Mouse (Mus musculus): ENCODE measurements around the gene Dnajc12. TPM values are rescaled to one million over a fixed set of nuclear protein-coding genes. Genes with fewer than 3 reads are reported as not detected.
"Not testable (repeated sequence)": the region's sequence is repeated elsewhere in the genome, so short reads cannot be mapped to it uniquely, and the experiment has no call there.

The Dnajc12 gene
- polyA plus RNA-seq (2015; fragmentation: Nextera tagmentation; extraction: Ambion mirVana): 7.2 and 9.0 TPM in 2 replicates

DNA sequence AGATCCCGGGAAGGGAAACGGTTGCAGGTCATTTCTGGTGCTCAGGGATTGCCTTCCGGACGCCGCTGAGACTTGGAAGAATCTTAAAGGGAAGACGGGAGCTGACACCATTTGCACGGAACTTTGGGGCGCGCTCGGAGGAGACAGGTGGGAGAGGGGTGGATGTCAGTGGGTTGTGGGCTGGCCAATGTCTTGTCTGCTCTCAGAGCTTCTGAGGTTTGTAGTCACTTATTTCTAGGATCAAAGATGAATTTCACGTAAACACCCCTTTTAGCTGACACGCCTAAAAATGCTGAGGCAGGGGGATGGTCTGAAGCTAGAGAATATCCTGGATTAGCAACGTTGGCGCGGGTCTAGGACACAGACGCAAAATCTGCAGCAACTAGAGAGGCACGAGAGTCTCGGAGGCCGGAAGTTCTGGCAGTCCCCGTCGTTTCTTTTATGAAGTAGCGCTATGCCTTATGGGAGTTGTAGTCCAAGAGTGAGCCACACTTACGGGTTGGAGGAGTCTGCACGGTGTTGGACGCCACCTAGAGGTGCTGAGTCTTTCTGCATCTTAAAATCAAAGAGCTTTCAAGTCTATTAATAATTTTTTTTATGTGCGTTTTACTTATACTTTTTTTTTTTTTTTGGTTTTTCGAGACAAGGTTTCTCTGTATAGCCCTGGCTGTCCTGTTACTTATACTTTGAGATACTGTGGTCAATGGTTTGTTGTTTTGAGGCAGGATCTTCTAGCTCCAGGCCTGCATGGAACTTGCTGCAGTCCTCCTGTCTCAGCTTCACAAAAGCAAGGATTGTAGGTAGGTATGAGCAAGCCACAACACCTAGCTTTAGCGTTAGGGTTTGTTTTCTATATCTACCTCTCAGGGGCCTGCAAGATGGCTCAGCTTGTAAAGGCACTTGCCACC lies at the start of gene Dnajc12:
TSS of gene Dnajc12 (plus strand) at position 72 of the 908 bp plus-strand sequence.
- H3K9ac ChIP-seq (replicated peaks): peak within 1 kb of the TSS; percentile 75
- WGBS: under 1% methylated on average over 28 of the region's 28 CpGs
- H3K36me3 ChIP-seq: no peaks in the 10 kb centered on the region
- peaks cover 6% of the 10 kb centered on the region; the same call in 1 of the 2 replicates for H3K27me3 ChIP-seq
- ATAC-seq (replicated peaks): peak; percentile 96
- peak within 1 kb of the TSS; percentile 70 for H3K27ac ChIP-seq (replicated peaks)
- no peaks in the 10 kb centered on the region for H3K9me3 ChIP-seq
- H3K4me3 ChIP-seq: peak within 1 kb of the TSS; percentile 67
- peaks cover 16% of the 10 kb centered on the region for H3K4me1 ChIP-seq
- peak within 1 kb of the TSS; percentile 91 for H3K4me2 ChIP-seq (replicated peaks)

DNA sequence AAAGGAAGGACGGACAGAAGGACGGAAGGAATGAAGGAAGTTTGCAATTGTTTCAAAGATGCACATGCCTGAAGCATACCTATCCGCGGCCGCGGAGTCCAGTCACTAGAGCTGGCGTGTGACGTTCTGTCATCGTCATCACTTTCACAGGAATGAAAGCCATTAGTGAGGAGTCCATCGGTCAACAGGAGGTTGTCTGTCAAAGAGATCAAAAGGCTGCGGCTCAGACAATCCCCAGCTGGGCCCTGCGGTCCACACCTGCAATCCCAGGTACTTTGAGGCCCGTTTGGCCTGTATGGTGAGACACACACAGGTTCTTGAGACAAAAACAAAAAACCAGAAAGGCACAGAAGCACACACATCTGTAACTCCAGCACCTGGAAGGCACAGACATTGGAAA lies 45.3 kb upstream of the Dnajc12 start:
- H3K4me1 ChIP-seq: peaks cover 24% of the 10 kb centered on the region
- peak overlapping the region; percentile 65 for H3K4me2 ChIP-seq (replicated peaks)
- peak overlapping the region; percentile 90 for H3K4me3 ChIP-seq
- no peaks in the 10 kb centered on the region for H3K27me3 ChIP-seq
- no peak overlapping the region for H3K27ac ChIP-seq (replicated peaks)
- H3K9me3 ChIP-seq: no peaks in the 10 kb centered on the region
- peaks cover 16% of the 10 kb centered on the region for H3K36me3 ChIP-seq
- 60% methylated on average over 13 of the region's 13 CpGs for WGBS
- no peak for ATAC-seq (replicated peaks)
- H3K9ac ChIP-seq (replicated peaks): peak overlapping the region; percentile 4; the same call in 1 of the 2 replicates

DNA sequence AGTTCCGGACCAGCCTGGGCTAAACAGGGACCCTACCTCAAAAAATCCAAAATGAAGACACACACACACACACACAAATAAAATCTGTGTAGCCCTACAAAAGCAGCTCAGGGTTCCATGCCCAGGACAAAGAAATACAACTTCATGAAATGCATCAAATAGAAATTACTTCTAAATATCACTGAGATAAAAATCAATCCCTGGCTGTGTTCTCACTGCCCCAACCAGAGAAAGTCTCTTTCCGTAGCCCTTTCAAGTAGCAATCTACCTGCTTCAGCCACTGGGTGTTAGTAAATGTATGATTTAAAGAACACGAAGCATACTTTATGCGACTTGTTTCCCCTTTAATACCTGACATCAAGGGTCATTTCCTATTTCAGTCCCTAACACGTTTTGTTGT lies 44.9 kb upstream of the Dnajc12 start:
- Histone ChIP-seq H3K27me3 (no peaks in the 10 kb centered on the region), H3K4me1 (peaks cover 24% of the 10 kb centered on the region), H3K4me3 (peak overlapping the region; percentile 90), H3K9ac (replicated peaks) (peak overlapping the region; percentile 95; the same call in 1 of the 2 replicates), H3K27ac (replicated peaks) (no peak overlapping the region), H3K9me3 (no peaks in the 10 kb centered on the region), H3K4me2 (replicated peaks) (peak overlapping the region; percentile 65), H3K36me3 (peaks cover 16% of the 10 kb centered on the region)
- 20% methylated on average over 5 of the region's 5 CpGs for WGBS
- no peak for ATAC-seq (replicated peaks)

DNA sequence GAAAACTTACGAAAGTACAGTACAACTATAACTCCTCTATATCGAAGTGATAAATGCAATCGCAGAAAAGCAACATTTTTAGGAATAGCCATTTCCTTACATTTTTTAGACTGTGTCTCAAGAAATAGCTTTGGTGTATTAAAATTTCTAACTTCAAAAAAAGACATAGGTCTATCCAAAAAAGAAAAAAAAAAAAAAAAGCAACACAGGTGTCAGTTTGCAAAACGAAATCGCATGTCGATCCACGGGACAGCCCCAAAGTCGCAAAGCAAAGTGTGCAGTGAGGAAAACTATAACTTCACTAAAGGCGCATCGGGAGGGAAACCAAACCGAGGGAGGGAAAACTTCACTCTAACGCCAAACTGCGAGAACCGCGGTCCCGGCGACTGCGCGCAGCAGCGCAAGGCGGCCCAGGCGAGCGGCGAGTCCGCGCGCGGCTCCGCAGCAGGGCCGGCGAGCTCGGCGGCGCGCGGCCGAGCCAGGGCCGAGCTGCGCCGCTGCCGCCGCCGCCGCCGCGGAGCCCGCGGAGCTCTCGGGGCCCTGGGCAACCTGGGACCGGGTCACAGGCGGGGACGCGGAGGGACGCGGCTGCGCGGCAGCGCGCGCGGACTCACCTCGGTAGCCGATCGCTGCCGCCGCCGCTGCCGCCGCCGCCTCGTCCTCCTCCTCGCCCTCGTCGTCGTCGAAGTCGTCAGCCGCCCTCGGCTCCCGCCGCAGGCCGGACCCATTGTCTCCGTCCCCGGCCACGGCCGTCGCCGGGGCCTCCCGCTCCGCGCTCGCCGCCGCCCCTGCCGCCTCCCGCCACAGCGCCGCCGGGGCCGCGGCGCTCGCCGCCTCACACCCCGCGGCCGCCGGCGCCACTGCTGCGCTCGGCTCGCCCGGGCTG lies 44.0 kb upstream of the Dnajc12 start:
- H3K4me3 ChIP-seq: peak overlapping the region; percentile 90
- under 1% methylated on average over 87 of the region's 113 CpGs for WGBS
- peak; percentile 86 for ATAC-seq (replicated peaks)

DNA sequence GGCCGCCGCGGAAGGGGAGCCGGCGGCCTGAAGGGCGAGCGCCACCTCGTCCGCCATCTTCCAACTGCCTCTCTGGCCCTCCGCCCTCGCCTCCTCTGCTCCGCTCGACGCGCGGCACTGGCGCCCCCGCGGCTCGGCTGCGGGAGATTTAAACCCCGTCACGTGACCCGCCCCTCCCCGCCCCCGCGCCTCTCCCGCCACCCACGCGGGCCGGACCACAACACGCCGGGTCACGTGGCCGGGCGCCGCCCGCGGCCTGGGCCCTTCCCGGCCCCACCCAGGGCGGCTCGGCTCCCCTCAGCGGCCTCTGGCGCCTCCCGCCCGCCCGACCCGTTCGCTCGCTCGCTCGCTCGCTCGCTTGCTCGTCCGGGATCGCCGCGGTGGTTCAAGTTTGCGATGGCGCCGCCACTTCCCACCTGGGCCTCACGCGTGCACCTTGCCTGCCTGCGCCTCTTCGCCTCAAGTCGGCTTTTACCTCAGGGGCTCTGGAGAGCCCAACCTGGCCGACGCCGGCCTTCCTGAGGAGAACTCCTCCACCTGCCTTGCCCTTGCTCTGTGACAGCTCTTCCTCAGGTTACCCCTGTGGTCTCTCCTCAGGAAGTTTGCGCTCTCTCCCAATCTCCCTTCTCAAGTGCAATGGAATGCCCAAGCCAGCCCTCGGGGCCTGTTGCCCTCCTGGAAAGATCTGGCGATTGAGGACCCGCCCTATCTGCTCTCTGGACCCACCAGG lies 43.2 kb upstream of the Dnajc12 start:
- Histone ChIP-seq H3K36me3 (0 out of 2 replicates have a peak, but pooled peaks cover 4% of the 10 kb centered on the region), H3K4me3 (peak overlapping the region; percentile 90), H3K9me3 (no peaks in the 10 kb centered on the region), H3K4me2 (replicated peaks) (peak overlapping the region; percentile 65), H3K9ac (replicated peaks) (peak overlapping the region; percentile 95), H3K27ac (replicated peaks) (peak overlapping the region; percentile 91), H3K4me1 (peaks cover 24% of the 10 kb centered on the region), H3K27me3 (no peaks in the 10 kb centered on the region)
- peak; percentile 96 for ATAC-seq (replicated peaks)
- under 1% methylated on average over 63 of the region's 74 CpGs for WGBS

More for the DNA sequence above, 44.0 kb upstream of the Dnajc12 start:
- H3K27me3 ChIP-seq: no peaks in the 10 kb centered on the region
- peaks cover 9% of the 10 kb centered on the region; the same call in 1 of the 2 replicates for H3K36me3 ChIP-seq
- H3K27ac ChIP-seq (replicated peaks): peak overlapping the region; percentile 91
- peaks cover 24% of the 10 kb centered on the region for H3K4me1 ChIP-seq
- peak overlapping the region; percentile 65 for H3K4me2 ChIP-seq (replicated peaks)
- H3K9ac ChIP-seq (replicated peaks): peak overlapping the region; percentile 95
- H3K9me3 ChIP-seq: no peaks in the 10 kb centered on the region

DNA sequence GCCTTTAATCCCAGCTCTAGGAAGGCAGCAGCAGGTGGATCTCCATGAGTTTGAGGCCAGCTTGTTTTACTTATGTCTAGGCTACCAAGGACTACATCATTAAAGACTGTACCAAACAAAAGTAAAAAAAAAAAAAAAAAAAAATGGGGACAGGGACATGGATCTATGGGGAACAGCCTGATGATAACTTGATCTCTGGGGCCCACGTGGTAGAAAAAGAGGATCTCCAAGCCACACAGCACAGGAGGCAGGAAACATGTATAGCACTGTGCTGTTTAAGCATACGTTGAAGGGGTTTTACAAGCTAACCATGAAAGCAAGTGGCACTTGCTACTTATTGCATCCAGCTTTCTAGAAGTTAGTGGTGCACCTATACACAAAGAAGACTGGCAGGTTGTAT lies 40.9 kb upstream of the Dnajc12 start:
- Histone ChIP-seq H3K9me3 (no peaks in the 10 kb centered on the region), H3K27me3 (no peaks in the 10 kb centered on the region), H3K4me1 (peaks cover 18% of the 10 kb centered on the region), H3K4me2 (replicated peaks) (no peak overlapping the region), H3K36me3 (no peaks in the 10 kb centered on the region), H3K9ac (replicated peaks) (no peak overlapping the region), H3K4me3 (no peak overlapping the region), H3K27ac (replicated peaks) (no peak overlapping the region)
- ATAC-seq (replicated peaks): no peak
- WGBS: 91% methylated on average over 2 of the region's 2 CpGs

DNA sequence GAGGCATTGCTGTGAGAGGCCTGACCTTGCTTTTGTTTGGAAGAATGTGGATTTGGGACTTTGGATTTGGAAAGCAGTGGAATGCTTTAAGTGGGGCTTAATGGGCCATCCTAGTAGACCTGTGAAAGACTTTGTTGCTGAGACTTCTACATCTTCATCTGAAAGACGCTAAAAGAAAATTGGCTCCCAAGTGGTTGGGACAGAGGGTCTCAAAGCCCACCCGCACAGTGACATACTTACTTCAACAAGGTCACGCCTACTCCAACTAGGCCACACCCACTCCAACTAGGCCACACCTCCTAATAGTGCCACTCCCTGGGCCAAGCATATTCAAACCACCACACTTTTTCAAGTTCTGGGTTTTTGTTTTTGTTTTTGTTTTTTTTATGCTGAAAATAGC lies 37.5 kb upstream of the Dnajc12 start:
- H3K36me3 ChIP-seq: no peaks in the 10 kb centered on the region
- H3K4me3 ChIP-seq: no peak overlapping the region
- H3K9ac ChIP-seq (replicated peaks): no peak overlapping the region
- H3K4me2 ChIP-seq (replicated peaks): no peak overlapping the region
- WGBS: 91% methylated on average over 3 of the region's 3 CpGs
- H3K4me1 ChIP-seq: no peaks in the 10 kb centered on the region
- ATAC-seq (replicated peaks): no peak
- no peaks in the 10 kb centered on the region for H3K27me3 ChIP-seq
- H3K27ac ChIP-seq (replicated peaks): no peak overlapping the region
- no peaks in the 10 kb centered on the region for H3K9me3 ChIP-seq

DNA sequence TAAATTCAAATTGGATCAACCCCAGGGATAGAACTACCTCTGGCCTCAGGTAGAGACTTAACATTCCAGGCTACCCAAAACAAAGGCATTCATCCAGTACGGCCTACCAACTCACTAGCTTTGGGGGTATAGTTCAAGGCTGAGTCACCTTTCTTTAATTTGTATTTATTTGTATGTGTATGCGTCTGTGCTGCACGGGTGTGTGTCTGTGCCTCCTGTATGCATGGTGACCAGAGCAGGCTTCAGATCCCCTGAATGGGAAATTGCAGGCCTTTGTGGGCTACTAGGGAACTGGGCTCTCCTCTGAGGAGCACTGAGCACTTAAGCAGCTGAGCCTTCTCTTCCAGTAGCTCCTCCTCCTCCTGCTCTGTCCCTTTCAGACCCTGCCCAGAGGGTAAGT lies 34.0 kb upstream of the Dnajc12 start:
- Histone ChIP-seq H3K4me3 (no peak overlapping the region), H3K9ac (replicated peaks) (no peak overlapping the region), H3K36me3 (no peaks in the 10 kb centered on the region), H3K27ac (replicated peaks) (no peak overlapping the region), H3K27me3 (no peaks in the 10 kb centered on the region), H3K4me1 (no peaks in the 10 kb centered on the region), H3K9me3 (no peaks in the 10 kb centered on the region), H3K4me2 (replicated peaks) (no peak overlapping the region)
- ATAC-seq (replicated peaks): no peak
- 47% methylated on average over 3 of the region's 3 CpGs for WGBS

DNA sequence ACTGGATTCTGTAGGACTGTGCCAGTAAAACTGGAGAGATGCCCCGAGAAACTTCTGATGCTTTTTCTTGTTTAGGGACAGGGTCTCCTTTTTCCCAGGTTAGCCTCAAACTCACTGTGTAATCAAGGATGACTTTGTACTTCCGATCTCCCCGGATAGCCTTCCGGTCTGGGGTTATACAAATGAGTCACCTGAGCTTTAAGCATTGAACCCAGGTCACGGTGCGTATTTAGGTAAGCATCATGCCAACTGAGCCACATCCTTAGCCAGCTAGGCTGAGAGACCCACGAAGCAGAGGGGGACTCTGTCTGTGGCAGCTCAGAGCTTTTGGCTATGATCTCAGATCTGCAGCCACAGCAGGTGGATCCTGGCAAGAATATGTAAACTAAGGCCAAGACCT lies 31.6 kb upstream of the Dnajc12 start:
- no peak overlapping the region for H3K9ac ChIP-seq (replicated peaks)
- no peak for ATAC-seq (replicated peaks)
- no peak overlapping the region for H3K4me2 ChIP-seq (replicated peaks)
- H3K4me3 ChIP-seq: no peak overlapping the region
- no peaks in the 10 kb centered on the region for H3K36me3 ChIP-seq
- whole genome bisulfite sequencing: 92% methylated on average over 7 of the region's 7 CpGs
- H3K9me3 ChIP-seq: no peaks in the 10 kb centered on the region
- no peaks in the 10 kb centered on the region for H3K4me1 ChIP-seq
- H3K27me3 ChIP-seq: no peaks in the 10 kb centered on the region
- H3K27ac ChIP-seq (replicated peaks): no peak overlapping the region

DNA sequence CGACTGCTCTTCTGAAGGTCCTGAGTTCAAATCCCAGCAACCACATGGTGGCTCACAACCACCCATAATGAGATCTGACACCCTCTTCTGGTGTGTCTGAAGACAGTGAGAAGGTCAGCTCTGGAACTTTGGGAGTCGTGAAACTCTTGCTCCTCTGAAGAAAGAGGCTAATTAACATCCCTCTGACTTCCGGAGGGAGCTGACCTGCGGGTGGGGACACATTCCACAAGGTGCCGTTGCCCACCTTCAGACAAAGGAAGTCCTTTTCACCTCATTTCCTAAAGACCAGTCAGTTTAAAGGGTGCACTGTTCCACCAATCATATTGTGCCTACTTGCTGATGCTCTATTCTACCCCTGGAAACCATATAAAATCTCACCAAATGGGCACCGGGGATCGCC lies 31.1 kb upstream of the Dnajc12 start:
- H3K9me3 ChIP-seq; H3K27ac ChIP-seq (replicated peaks); H3K4me3 ChIP-seq; H3K36me3 ChIP-seq; H3K9ac ChIP-seq (replicated peaks); H3K27me3 ChIP-seq; ATAC-seq (replicated peaks); H3K4me1 ChIP-seq; H3K4me2 ChIP-seq (replicated peaks): not testable (repeated sequence)
- WGBS: 89% methylated on average over 7 of the region's 7 CpGs

DNA sequence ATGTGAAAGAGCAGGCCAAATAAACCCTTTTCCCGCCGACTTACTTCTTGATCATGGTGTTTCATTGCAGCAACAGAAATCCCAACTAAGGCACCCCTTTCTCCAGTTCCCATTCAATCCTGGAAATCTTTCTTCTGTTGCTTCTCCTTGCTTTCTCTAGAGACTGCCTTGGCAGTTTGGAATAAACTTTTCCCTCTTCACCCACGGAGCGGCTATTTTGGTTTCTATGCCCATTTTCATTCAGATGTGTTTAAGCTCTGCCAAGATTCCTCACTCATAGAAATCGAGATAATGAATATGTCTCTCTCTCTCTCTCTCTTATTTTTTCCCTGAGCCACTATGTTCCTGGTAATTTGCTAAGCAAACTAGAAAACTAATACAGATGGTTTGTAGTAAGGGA lies 30.1 kb upstream of the Dnajc12 start:
- Histone ChIP-seq H3K27ac (replicated peaks) (no peak overlapping the region; the same call in 1 of the 2 replicates), H3K36me3 (no peaks in the 10 kb centered on the region), H3K4me1 (no peaks in the 10 kb centered on the region), H3K9ac (replicated peaks) (no peak overlapping the region), H3K4me3 (no peak overlapping the region), H3K9me3 (no peaks in the 10 kb centered on the region), H3K4me2 (replicated peaks) (no peak overlapping the region), H3K27me3 (no peaks in the 10 kb centered on the region)
- WGBS: 49% methylated on average over 5 of the region's 5 CpGs
- ATAC-seq (replicated peaks): no peak

Measured in forebrain, embryonic 15.5 days (tissue).